Mouse (Mus musculus) forebrain, embryonic 15.5 days (tissue): ENCODE data around the gene Rps16. TPM values are rescaled to one million over a fixed set of nuclear protein-coding genes. Genes with fewer than 3 reads are reported as not detected.
A peak's percentile ranks its signal among the peaks of the same experiment; 100 is the strongest.

Experiments
- ATAC-seq: fragments of 200-750 bp; cut with Nextera tagmentation; replicated peaks from 2 replicates; pipeline ENCODE4 v1.8.0; 2017; ENCODE audit warnings: mild to moderate bottlenecking, moderate TSS enrichment, moderate library complexity
- H3K27ac ChIP-seq: fragments of 300-500 bp; sonication (generic); replicated peaks from 2 replicates; pipeline ENCODE4 v1.5.1; 2015; ENCODE audit warnings: mild to moderate bottlenecking, inconsistent platforms
- H3K27me3 ChIP-seq: fragments of 300-500 bp; sonication (generic); 2 replicates; pipeline ENCODE4 v1.6.1; 2015; ENCODE audit warnings: inconsistent platforms
- H3K36me3 ChIP-seq: fragments of 300-500 bp; sonication (generic); 2 replicates; pipeline ENCODE4 v1.6.1; 2015; ENCODE audit warnings: mild to moderate bottlenecking, inconsistent platforms
- H3K4me1 ChIP-seq: fragments of 300-500 bp; sonication (generic); 2 replicates; pipeline ENCODE4 v1.6.1; 2015; ENCODE audit warnings: inconsistent platforms
- H3K4me2 ChIP-seq: fragments of 300-500 bp; sonication (generic); replicated peaks from 2 replicates; pipeline ENCODE4 v1.6.1; 2015; ENCODE audit warnings: mild to moderate bottlenecking, inconsistent platforms
- H3K4me3 ChIP-seq: fragments of 300-500 bp; sonication (generic); 2 replicates; pipeline ENCODE4 v1.5.1; 2015; ENCODE audit warnings: mild to moderate bottlenecking, inconsistent platforms
- H3K9ac ChIP-seq: fragments of 300-500 bp; sonication (generic); replicated peaks from 2 replicates; pipeline ENCODE4 v1.6.1; 2015; ENCODE audit warnings: mild to moderate bottlenecking, inconsistent platforms
- H3K9me3 ChIP-seq: fragments of 300-500 bp; sonication (generic); 2 replicates; pipeline ENCODE4 v1.6.1; 2016; ENCODE audit warnings: inconsistent platforms
- WGBS: fragments of 180-500 bp; shearing (Covaris S2); methylation state at CpG from one replicate; pipeline ENCODE4 v1.1.7; 2015; ENCODE audit warnings: mixed read lengths; 5-methylcytosine and 5-hydroxymethylcytosine counted together
- polyA plus RNA-seq: library from polyadenylated mRNA; unstranded; fragments of >200 nt; fragmentation: Nextera tagmentation; extraction: Ambion mirVana; gene quantifications from 2 replicates; pipeline ENCODE4 v1.2.1, GENCODE M21; 2015

Rps16 gene
- polyA plus RNA-seq, 1 experiment from 2014 or later: 514 TPM

GRCm38 (mm10) chr7:28378066-28378690 lies 27.7 kb downstream of the Rps16 start:
- 57% methylated on average over 32 of the region's 32 CpGs for WGBS
- H3K9ac ChIP-seq: peak overlapping the region; percentile 76
- peaks cover 65% of the 10 kb centered on the region for H3K4me1 ChIP-seq
- ATAC-seq: no peak
- H3K9me3 ChIP-seq: no peaks in the 10 kb centered on the region
- no peaks in the 10 kb centered on the region for H3K27me3 ChIP-seq
- peak overlapping the region; percentile 60 for H3K4me3 ChIP-seq
- H3K36me3 ChIP-seq: no peaks in the 10 kb centered on the region
- peak overlapping the region; percentile 90 for H3K4me2 ChIP-seq
- no peak overlapping the region for H3K27ac ChIP-seq

- ATAC-seq: peak; percentile 53
- H3K4me3 ChIP-seq: peak overlapping the region; percentile 60
- WGBS: under 1% methylated on average over 53 of the region's 53 CpGs
- H3K9ac ChIP-seq: peak overlapping the region; percentile 76
- peaks cover 61% of the 10 kb centered on the region for H3K4me1 ChIP-seq
- no peaks in the 10 kb centered on the region for H3K36me3 ChIP-seq
- H3K4me2 ChIP-seq: peak overlapping the region; percentile 90
- no peaks in the 10 kb centered on the region for H3K9me3 ChIP-seq
- H3K27ac ChIP-seq: peak overlapping the region; percentile 78
- no peaks in the 10 kb centered on the region for H3K27me3 ChIP-seq
These were observed 28.6 kb downstream of the Rps16 start for GRCm38 (mm10) chr7:28378769-28379651.

- 55% methylated on average over 17 of the region's 17 CpGs for WGBS
- no peaks in the 10 kb centered on the region for H3K27me3 ChIP-seq
- H3K4me3 ChIP-seq: peak within 1 kb of the TSS; percentile 60
- H3K4me1 ChIP-seq: peaks cover 57% of the 10 kb centered on the region
- H3K4me2 ChIP-seq: peak within 1 kb of the TSS; percentile 90
- H3K9me3 ChIP-seq: no peaks in the 10 kb centered on the region
- H3K9ac ChIP-seq: peak within 1 kb of the TSS; percentile 76
- no peak for ATAC-seq
- H3K36me3 ChIP-seq: peaks cover 3% of the 10 kb centered on the region; the same call in 1 of the 2 replicates
- H3K27ac ChIP-seq: peak within 1 kb of the TSS; percentile 78
These were observed 30.0 kb downstream of the Rps16 start, which contains the start of gene Zfp36 for GRCm38 (mm10) chr7:28380237-28381016. Zfp36 (minus strand) TSS chr7:28380253.

GRCm38 (mm10) chr7:28381017-28381790 lies 30.8 kb downstream of the Rps16 start:
- Histone ChIP-seq H3K9ac (0 out of 2 replicates have a peak overlapping the region, but pooled peaks have one; percentile 1), H3K4me1 (peaks cover 52% of the 10 kb centered on the region), H3K27ac (peak overlapping the region; percentile 42), H3K27me3 (no peaks in the 10 kb centered on the region), H3K9me3 (no peaks in the 10 kb centered on the region), H3K4me3 (peak overlapping the region; percentile 4; the same call in 1 of the 2 replicates), H3K4me2 (peak overlapping the region; percentile 45), H3K36me3 (peaks cover 11% of the 10 kb centered on the region)
- WGBS: 7% methylated on average over 30 of the region's 30 CpGs
- no peak; the same call in 1 of the 2 replicates for ATAC-seq

GRCm38 (mm10) chr7:28381938-28382337 lies 31.5 kb downstream of the Rps16 start:
- peak overlapping the region; percentile 45 for H3K4me2 ChIP-seq
- H3K36me3 ChIP-seq: peaks cover 13% of the 10 kb centered on the region
- ATAC-seq: no peak
- H3K9ac ChIP-seq: peak overlapping the region; percentile 41
- H3K9me3 ChIP-seq: no peaks in the 10 kb centered on the region
- peak overlapping the region; percentile 42 for H3K27ac ChIP-seq
- 4% methylated on average over 20 of the region's 20 CpGs for WGBS
- peaks cover 48% of the 10 kb centered on the region for H3K4me1 ChIP-seq
- no peaks in the 10 kb centered on the region for H3K27me3 ChIP-seq
- H3K4me3 ChIP-seq: peak overlapping the region; percentile 24

GRCm38 (mm10) chr7:28382347-28382951 lies 32.0 kb downstream of the Rps16 start:
- no peaks in the 10 kb centered on the region for H3K9me3 ChIP-seq
- peaks cover 44% of the 10 kb centered on the region for H3K4me1 ChIP-seq
- H3K4me2 ChIP-seq: peak overlapping the region; percentile 45
- no peak overlapping the region for H3K4me3 ChIP-seq
- H3K27ac ChIP-seq: peak overlapping the region; percentile 42; the same call in 1 of the 2 replicates
- H3K27me3 ChIP-seq: no peaks in the 10 kb centered on the region
- peaks cover 16% of the 10 kb centered on the region for H3K36me3 ChIP-seq
- 68% methylated on average over 9 of the region's 12 CpGs for WGBS
- H3K9ac ChIP-seq: no peak overlapping the region
- ATAC-seq: no peak

- ATAC-seq: no peak
- WGBS: 74% methylated on average over 11 of the region's 11 CpGs
These were observed 32.5 kb downstream of the Rps16 start for GRCm38 (mm10) chr7:28382981-28383396.

GRCm38 (mm10) chr7:28383606-28384005 lies 33.2 kb downstream of the Rps16 start:
- 87% methylated on average over 4 of the region's 4 CpGs for WGBS

More at GRCm38 (mm10) chr7:28382981-28383396, 32.5 kb downstream of the Rps16 start:
- H3K36me3 ChIP-seq: peaks cover 21% of the 10 kb centered on the region
- H3K9me3 ChIP-seq: no peaks in the 10 kb centered on the region
- H3K27me3 ChIP-seq: no peaks in the 10 kb centered on the region
- no peak overlapping the region for H3K4me2 ChIP-seq
- no peak overlapping the region for H3K4me3 ChIP-seq
- no peak overlapping the region for H3K27ac ChIP-seq
- H3K4me1 ChIP-seq: peaks cover 38% of the 10 kb centered on the region
- H3K9ac ChIP-seq: no peak overlapping the region

GRCm38 (mm10) chr7:28384162-28384561 lies 33.7 kb downstream of the Rps16 start:
- no peak overlapping the region for H3K9ac ChIP-seq
- peaks cover 33% of the 10 kb centered on the region for H3K36me3 ChIP-seq
- no peak overlapping the region for H3K4me3 ChIP-seq
- H3K27ac ChIP-seq: no peak overlapping the region
- no peak for ATAC-seq
- 80% methylated on average over 6 of the region's 6 CpGs for WGBS
- no peaks in the 10 kb centered on the region for H3K27me3 ChIP-seq
- no peak overlapping the region for H3K4me2 ChIP-seq
- H3K4me1 ChIP-seq: peaks cover 26% of the 10 kb centered on the region
- H3K9me3 ChIP-seq: no peaks in the 10 kb centered on the region

More at GRCm38 (mm10) chr7:28383606-28384005, 33.2 kb downstream of the Rps16 start:
- peaks cover 27% of the 10 kb centered on the region for H3K36me3 ChIP-seq
- no peak overlapping the region for H3K27ac ChIP-seq
- ATAC-seq: no peak
- no peak overlapping the region for H3K4me3 ChIP-seq
- H3K4me2 ChIP-seq: no peak overlapping the region
- H3K4me1 ChIP-seq: peaks cover 32% of the 10 kb centered on the region
- no peaks in the 10 kb centered on the region for H3K9me3 ChIP-seq
- H3K9ac ChIP-seq: no peak overlapping the region
- no peaks in the 10 kb centered on the region for H3K27me3 ChIP-seq

- no peak overlapping the region for H3K4me3 ChIP-seq
- no peaks in the 10 kb centered on the region for H3K9me3 ChIP-seq
- no peak overlapping the region for H3K9ac ChIP-seq
- no peaks in the 10 kb centered on the region for H3K27me3 ChIP-seq
- no peak overlapping the region for H3K4me2 ChIP-seq
- no peak for ATAC-seq
- WGBS: 94% methylated on average over 9 of the region's 9 CpGs
- no peak overlapping the region for H3K27ac ChIP-seq
- H3K36me3 ChIP-seq: peaks cover 41% of the 10 kb centered on the region
- H3K4me1 ChIP-seq: peaks cover 21% of the 10 kb centered on the region
These were observed 34.7 kb downstream of the Rps16 start for GRCm38 (mm10) chr7:28385196-28385595.

- Histone ChIP-seq H3K27me3 (no peaks in the 10 kb centered on the region), H3K27ac (no peak overlapping the region), H3K9ac (no peak overlapping the region), H3K4me3 (no peak overlapping the region), H3K9me3 (no peaks in the 10 kb centered on the region), H3K4me1 (peaks cover 18% of the 10 kb centered on the region), H3K36me3 (peaks cover 48% of the 10 kb centered on the region), H3K4me2 (no peak overlapping the region)
- ATAC-seq: no peak
- 88% methylated on average over 7 of the region's 7 CpGs for WGBS
These were observed 35.6 kb downstream of the Rps16 start for GRCm38 (mm10) chr7:28386007-28386406.
